18 mouse cellular contexts compared by ENCODE assay signal in genomic region chr15:79619770-79620414, GRCm38 (mm10). TPM values are rescaled to one million over a fixed set of nuclear protein-coding genes. Genes with fewer than 3 reads are reported as not detected.
A peak's percentile ranks its signal among the peaks of the same experiment; 100 is the strongest.
DNase-seq lines count a peak whose midpoint lies in the region; ATAC-seq and TF ChIP-seq lines count a peak whose summit lies in the region.
"Had no signal": no experiment of that assay in that cellular context is flagged by ENCODE, and none has a peak within 500 bp of the region (broad histone marks: within the 10 kb centered on the region; RNA-seq: fewer than 3 reads in every experiment).

No protein-coding gene starts in this region.

- no peak overlapping the region for H3K27ac ChIP-seq in heart, embryonic 11.5 days (ENCODE audit: low read depth, low read length)
- no peak overlapping the region for H3K27ac ChIP-seq in heart, embryonic 10.5 days
- H3K27ac ChIP-seq: embryonic facial prominence, embryonic 13.5 days; hindbrain, embryonic 12.5 days; neural tube, embryonic 13.5 days had no signal

- no peaks in the 10 kb centered on the region for H3K9me3 ChIP-seq in heart, embryonic 11.5 days (replicated peaks; ENCODE audit: control insufficient read depth, low read length)
- no peaks in the 10 kb centered on the region for H3K9me3 ChIP-seq in heart, embryonic 10.5 days
- H3K9me3 ChIP-seq in E14TG2a.4 (ENCODE audit: low read length), result no peaks in the 10 kb centered on the region
- H3K9me3 ChIP-seq: embryonic facial prominence, embryonic 13.5 days; G1E; hindbrain, embryonic 12.5 days; neural tube, embryonic 13.5 days had no signal

- no peak overlapping the region for H3K4me2 ChIP-seq in heart, embryonic 11.5 days
- H3K4me2 ChIP-seq: embryonic facial prominence, embryonic 13.5 days; hindbrain, embryonic 12.5 days; neural tube, embryonic 13.5 days had no signal

- intact Hi-C loops in gastrocnemius, postnatal 14 days (cut with DNase I; ENCODE audit: low total_unique reads), result no loop called here

- no peaks in the 10 kb centered on the region for H3K36me3 ChIP-seq in heart, embryonic 11.5 days (ENCODE audit: control insufficient read depth, insufficient read depth, low read length)
- peaks cover 6% of the 10 kb centered on the region; the same call in 1 of the 2 replicates for H3K36me3 ChIP-seq in heart, embryonic 10.5 days
- peaks cover 8% of the 10 kb centered on the region; the same call in 1 of the 2 replicates for H3K36me3 ChIP-seq in E14TG2a.4 (ENCODE audit: insufficient read depth, low read length)
- H3K36me3 ChIP-seq: G1E had no signal

- DNase-seq in heart, embryonic 10.5 days (ENCODE audit: low spot score), result no peak
- peak; percentile 5 for DNase-seq in adipocyte (ENCODE audit: low spot score)
- peak; percentile 18 for DNase-seq in retina, embryonic 14.5 days (ENCODE audit: low spot score)
- no peak for DNase-seq in layer of hippocampus, adult 8-10 months (ENCODE audit: low spot score in 2 of 2)
- no peak for DNase-seq in gastrocnemius, postnatal 14 days
- DNase-seq: adrenal gland, postnatal 36 days; B cell, adult 2 months; cerebellum, postnatal 10 days; gastrocnemius, postnatal 10 days; kidney, postnatal 14 days; thymus, postnatal 4 days had no signal

- TF ChIP-seq CTCF in E14TG2a.4 (conservative IDR thresholded peaks at IDR 0.05; ENCODE audit: low read length), result no peak

- H3K27me3 ChIP-seq in heart, embryonic 11.5 days (ENCODE audit: control insufficient read depth, insufficient read depth, low read length), result no peaks in the 10 kb centered on the region
- H3K27me3 ChIP-seq in heart, embryonic 10.5 days (ENCODE audit: insufficient read depth, poor library complexity, severe bottlenecking), result no peaks in the 10 kb centered on the region
- peaks cover 6% of the 10 kb centered on the region; the same call in 1 of the 2 replicates for H3K27me3 ChIP-seq in E14TG2a.4 (ENCODE audit: insufficient read depth, low read length)
- H3K27me3 ChIP-seq: embryonic facial prominence, embryonic 13.5 days; hindbrain, embryonic 12.5 days; neural tube, embryonic 13.5 days had no signal

- H3K4me1 ChIP-seq in heart, embryonic 11.5 days (ENCODE audit: control insufficient read depth, insufficient read depth, low read length), result no peaks in the 10 kb centered on the region
- 0 out of 2 replicates have a peak, but pooled peaks cover 3% of the 10 kb centered on the region for H3K4me1 ChIP-seq in heart, embryonic 10.5 days
- H3K4me1 ChIP-seq in E14TG2a.4 (replicated peaks; ENCODE audit: low read depth, low read length), result peaks cover 57% of the 10 kb centered on the region
- H3K4me1 ChIP-seq: embryonic facial prominence, embryonic 13.5 days; hindbrain, embryonic 12.5 days; neural tube, embryonic 13.5 days had no signal

- H3K4me3 ChIP-seq in heart, embryonic 11.5 days (ENCODE audit: low read depth, low read length), result no peak overlapping the region
- H3K4me3 ChIP-seq in heart, embryonic 10.5 days, result no peak overlapping the region
- H3K4me3 ChIP-seq in E14TG2a.4 (replicated peaks; ENCODE audit: low read length), result 0 out of 2 replicates have a peak overlapping the region, but pooled peaks have one; percentile 8
- H3K4me3 ChIP-seq: embryonic facial prominence, embryonic 13.5 days; hindbrain, embryonic 12.5 days; neural tube, embryonic 13.5 days had no signal

- ATAC-seq in heart, embryonic 11.5 days (replicated peaks; ENCODE audit: insufficient number of reproducible peaks, low FRiP score, low TSS enrichment), result 0 out of 2 replicates have a peak, but pooled peaks have one; percentile 49
- ATAC-seq: intestine, embryonic 16.5 days had no signal

- WGBS in heart, embryonic 11.5 days (ENCODE audit: insufficient replicate concordance), result 68% methylated on average over 11 of the region's 11 CpGs
- 66% methylated on average over 11 of the region's 11 CpGs for WGBS in heart, embryonic 10.5 days

- H3K9ac ChIP-seq in heart, embryonic 11.5 days (ENCODE audit: low read depth, low read length), result no peak overlapping the region
- H3K9ac ChIP-seq: embryonic facial prominence, embryonic 13.5 days; hindbrain, embryonic 12.5 days; neural tube, embryonic 13.5 days had no signal

RNA-seq across cellular contexts. Expression of gene Dmc1, which starts 15.0 kb away (rescaled TPM):
- 1.4 and 1.5 TPM in 2 replicates for polyA plus RNA-seq in heart, embryonic 11.5 days (2014; fragmentation: Nextera tagmentation; extraction: Ambion mirVana)
- polyA plus RNA-seq in heart, embryonic 10.5 days (2016; fragmentation: Nextera tagmentation; extraction: Ambion mirVana), result 1.2 and 1.5 TPM in 2 replicates
- 1 to 10 TPM in 2 of 4 experiments, under 1 TPM in 2; 0.39 to 2.1 (median 1.2) TPM for total RNA-seq in layer of hippocampus, adult 8-10 months (2022)
- under 1 TPM in 1 of 2 experiments, not detected in 1; 0.20 TPM for total RNA-seq in gastrocnemius, postnatal 14 days (2021)
- total RNA-seq: G1E had no signal
- polyA plus RNA-seq: G1E had no signal

RNA-seq across cellular contexts. Expression of gene Fam227a, which starts 38.9 kb away (rescaled TPM):
- 0.87 and 1.7 TPM in 2 replicates for polyA plus RNA-seq in heart, embryonic 11.5 days (2014; fragmentation: Nextera tagmentation; extraction: Ambion mirVana)
- polyA plus RNA-seq in heart, embryonic 10.5 days (2016; fragmentation: Nextera tagmentation; extraction: Ambion mirVana), result 0.55 and 1.1 TPM in 2 replicates
- total RNA-seq in layer of hippocampus, adult 8-10 months (2022), result 10 to 100 TPM in 3 of 4 experiments, 1 to 10 TPM in 1; 8.8 to 12.5 (median 11.6) TPM
- total RNA-seq in gastrocnemius, postnatal 14 days (2021), result 1 to 10 TPM in 1 of 2 experiments, under 1 TPM in 1; 0.53 to 1.4 TPM

RNA-seq across cellular contexts. Expression of gene Cby1, which starts 39.1 kb away (rescaled TPM):
- 38.2 and 45.4 TPM in 2 replicates for polyA plus RNA-seq in heart, embryonic 11.5 days (2014; fragmentation: Nextera tagmentation; extraction: Ambion mirVana)
- 42.9 and 48.9 TPM in 2 replicates for polyA plus RNA-seq in heart, embryonic 10.5 days (2016; fragmentation: Nextera tagmentation; extraction: Ambion mirVana)
- total RNA-seq in layer of hippocampus, adult 8-10 months (2022), result 10 to 100 TPM; 34.6 to 45.5 (median 38.6) TPM
- 10 to 100 TPM; 17.2 to 18.0 TPM for total RNA-seq in gastrocnemius, postnatal 14 days (2021)

RNA-seq across cellular contexts. Expression of gene Tomm22, which starts 50.8 kb away (rescaled TPM):
- polyA plus RNA-seq in heart, embryonic 11.5 days (2014; fragmentation: Nextera tagmentation; extraction: Ambion mirVana), result 260 and 273 TPM in 2 replicates
- 258 and 286 TPM in 2 replicates for polyA plus RNA-seq in heart, embryonic 10.5 days (2016; fragmentation: Nextera tagmentation; extraction: Ambion mirVana)
- total RNA-seq in layer of hippocampus, adult 8-10 months (2022), result 100 to 1,000 TPM in 3 of 4 experiments, 10 to 100 TPM in 1; 89.4 to 103 (median 101) TPM
- total RNA-seq in gastrocnemius, postnatal 14 days (2021), result 10 to 100 TPM; 78.3 to 80.4 TPM

Comparison
In these comparisons a context has a peak if more than half of its experiments do, and no peak if none do; other contexts are left out.
1. DNase-seq: peak in adipocyte (single experiment) and retina, embryonic 14.5 days (single experiment); none in heart, embryonic 10.5 days (single experiment), layer of hippocampus, adult 8-10 months (0 of 2) and gastrocnemius, postnatal 14 days (single experiment).
2. RNA of gene Fam227a, which starts 38.9 kb away (total RNA-seq): 8.8 to 12.5 TPM in layer of hippocampus, adult 8-10 months; 0.53 to 1.4 TPM in gastrocnemius, postnatal 14 days; every median in the first group is over 4 times any median in the second.